Mouse (Mus musculus) liver, embryonic 15.5 days (tissue): ENCODE measurements around the gene Fgfr4. TPM values are rescaled to one million over a fixed set of nuclear protein-coding genes. Genes with fewer than 3 reads are reported as not detected.
"Not testable (repeated sequence)": the region's sequence is repeated elsewhere in the genome, so short reads cannot be mapped to it uniquely, and the experiment has no call there.

Experiments used
- ATAC-seq: fragments of 200-750 bp; cut with Nextera tagmentation; 2 replicates; pipeline ENCODE4 v1.8.0; 2017; ENCODE audit warnings: moderate number of reproducible peaks, mild to moderate bottlenecking, moderate library complexity; ENCODE audit not compliant: insufficient read depth
- H3K27ac ChIP-seq: fragments of 300-500 bp; sonication (generic); replicated peaks from 2 replicates; pipeline ENCODE4 v1.5.1; 2015; ENCODE audit warnings: mild to moderate bottlenecking, inconsistent platforms
- H3K27me3 ChIP-seq: fragments of 300-500 bp; sonication (generic); 2 replicates; pipeline ENCODE4 v1.6.1; 2015; ENCODE audit warnings: mild to moderate bottlenecking, inconsistent platforms
- H3K36me3 ChIP-seq: fragments of 300-500 bp; sonication (generic); replicated peaks from 2 replicates; pipeline ENCODE4 v1.6.1; 2015; ENCODE audit warnings: moderate library complexity, mild to moderate bottlenecking, inconsistent platforms
- H3K4me1 ChIP-seq: fragments of 300-500 bp; sonication (generic); replicated peaks from 2 replicates; pipeline ENCODE4 v1.6.1; 2015; ENCODE audit warnings: inconsistent platforms
- H3K4me2 ChIP-seq: fragments of 300-500 bp; sonication (generic); 2 replicates; pipeline ENCODE4 v1.6.1; 2015; ENCODE audit warnings: moderate library complexity, mild to moderate bottlenecking, inconsistent platforms
- H3K4me3 ChIP-seq: fragments of 300-500 bp; sonication (generic); replicated peaks from 2 replicates; pipeline ENCODE4 v1.5.1; 2015; ENCODE audit warnings: mild to moderate bottlenecking, inconsistent platforms
- H3K9ac ChIP-seq: fragments of 300-500 bp; sonication (generic); 2 replicates; pipeline ENCODE4 v1.6.1; 2015; ENCODE audit warnings: moderate library complexity, mild to moderate bottlenecking, inconsistent platforms
- H3K9me3 ChIP-seq: fragments of 300-500 bp; sonication (generic); replicated peaks from 2 replicates; pipeline ENCODE4 v1.6.1; 2016; ENCODE audit warnings: inconsistent platforms
- WGBS: fragments of 180-500 bp; shearing (Covaris S2); methylation state at CpG from one replicate; pipeline ENCODE4 v1.1.7; 2015; ENCODE audit warnings: mixed read lengths; ENCODE audit not compliant: insufficient replicate concordance; 5-methylcytosine and 5-hydroxymethylcytosine counted together
- polyA plus RNA-seq: library from polyadenylated mRNA; unstranded; fragments of >200 nt; fragmentation: Nextera tagmentation; extraction: Ambion mirVana; gene quantifications from 2 replicates; pipeline ENCODE4 v1.2.1, GENCODE M21; 2015

Fgfr4 gene
- polyA plus RNA-seq, 1 experiment from 2014 or later = 5.8 TPM

DNA sequence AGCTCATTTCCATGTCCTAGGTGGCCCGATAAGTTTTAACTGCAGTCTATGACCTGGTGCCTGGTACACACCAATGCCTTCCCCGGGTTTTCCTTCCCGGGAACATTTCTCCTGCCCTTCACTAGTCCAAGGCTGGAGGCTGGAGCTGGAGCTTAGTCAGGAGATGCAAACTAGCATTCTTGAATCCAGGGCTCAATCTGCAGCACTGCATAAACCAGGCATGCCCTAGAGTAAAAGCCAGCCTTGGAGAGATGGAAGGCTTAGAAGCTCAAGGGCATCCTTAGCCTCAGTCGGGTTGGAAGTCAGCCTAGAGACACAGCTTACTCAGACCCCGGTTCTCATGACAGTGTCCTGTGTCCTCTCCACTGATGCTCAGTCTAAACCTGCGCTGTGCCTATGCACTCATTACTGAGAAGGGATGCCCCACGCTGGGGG lies 19.9 kb downstream of the Fgfr4 start:
- WGBS = 40% methylated on average over 7 of the region's 7 CpGs
- Histone ChIP-seq H3K9me3 (no peaks in the 10 kb centered on the region), H3K27me3 (peaks cover 6% of the 10 kb centered on the region; the same call in 1 of the 2 replicates), H3K27ac (no peak overlapping the region), H3K4me2 (peak overlapping the region; percentile 39), H3K4me1 (peaks cover 9% of the 10 kb centered on the region; the same call in 1 of the 2 replicates), H3K9ac (no peak overlapping the region), H3K4me3 (no peak overlapping the region), H3K36me3 (no peaks in the 10 kb centered on the region)
- no peak for ATAC-seq

DNA sequence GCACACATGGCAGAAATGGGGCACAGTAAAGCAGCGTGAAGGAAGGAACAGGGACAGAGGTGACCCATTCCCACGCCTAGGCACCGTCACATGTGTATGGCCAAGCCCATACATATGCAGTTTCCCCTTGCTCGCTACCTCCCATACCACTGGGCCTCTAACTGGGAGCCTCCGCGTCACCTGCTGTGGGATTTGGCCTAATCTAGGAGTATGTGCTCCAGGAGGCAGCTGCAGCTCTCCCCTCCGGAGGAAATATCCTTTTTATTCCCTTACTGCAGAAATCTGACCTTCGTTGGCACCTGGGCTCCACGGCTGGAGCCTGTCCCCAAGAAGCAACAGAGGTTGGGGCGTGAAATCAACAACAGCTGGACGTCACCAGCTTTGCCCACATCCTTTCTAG lies 21.9 kb downstream of the Fgfr4 start:
- H3K9ac ChIP-seq = no peak overlapping the region
- WGBS = 67% methylated on average over 11 of the region's 11 CpGs

DNA sequence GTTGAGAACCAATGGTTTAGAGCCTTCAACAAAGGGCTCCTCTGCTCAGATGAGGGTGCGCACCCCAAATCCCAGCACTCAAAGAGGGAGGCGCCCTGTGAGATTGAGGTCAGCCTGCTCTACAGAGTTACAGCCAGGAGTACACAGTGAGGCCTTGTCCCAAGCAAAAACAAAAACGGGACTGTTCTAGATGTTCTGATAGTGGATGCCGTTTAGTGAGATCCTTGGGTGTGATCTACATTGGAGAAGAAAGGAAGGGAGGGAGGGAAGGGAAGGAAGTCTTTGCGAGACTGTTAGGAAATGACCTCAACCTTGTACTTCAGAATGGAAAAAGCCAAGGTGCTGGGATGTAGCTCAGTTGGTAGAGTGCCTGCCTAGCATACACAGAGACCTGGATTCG lies 23.8 kb downstream of the Fgfr4 start:
- Histone ChIP-seq H3K9ac (no peak overlapping the region), H3K4me2 (no peak overlapping the region), H3K27me3 (peaks cover 5% of the 10 kb centered on the region; the same call in 1 of the 2 replicates), H3K4me3 (no peak overlapping the region), H3K36me3 (no peaks in the 10 kb centered on the region), H3K27ac (no peak overlapping the region), H3K9me3 (no peaks in the 10 kb centered on the region), H3K4me1 (peaks cover 14% of the 10 kb centered on the region)
- WGBS = 52% methylated on average over 6 of the region's 6 CpGs
- no peak for ATAC-seq

More for the DNA sequence above, 21.9 kb downstream of the Fgfr4 start:
- H3K4me3 ChIP-seq = no peak overlapping the region
- H3K4me2 ChIP-seq = no peak overlapping the region
- no peaks in the 10 kb centered on the region for H3K9me3 ChIP-seq
- no peaks in the 10 kb centered on the region for H3K36me3 ChIP-seq
- peaks cover 9% of the 10 kb centered on the region for H3K4me1 ChIP-seq
- no peak for ATAC-seq
- no peak overlapping the region for H3K27ac ChIP-seq
- peaks cover 6% of the 10 kb centered on the region; the same call in 1 of the 2 replicates for H3K27me3 ChIP-seq

DNA sequence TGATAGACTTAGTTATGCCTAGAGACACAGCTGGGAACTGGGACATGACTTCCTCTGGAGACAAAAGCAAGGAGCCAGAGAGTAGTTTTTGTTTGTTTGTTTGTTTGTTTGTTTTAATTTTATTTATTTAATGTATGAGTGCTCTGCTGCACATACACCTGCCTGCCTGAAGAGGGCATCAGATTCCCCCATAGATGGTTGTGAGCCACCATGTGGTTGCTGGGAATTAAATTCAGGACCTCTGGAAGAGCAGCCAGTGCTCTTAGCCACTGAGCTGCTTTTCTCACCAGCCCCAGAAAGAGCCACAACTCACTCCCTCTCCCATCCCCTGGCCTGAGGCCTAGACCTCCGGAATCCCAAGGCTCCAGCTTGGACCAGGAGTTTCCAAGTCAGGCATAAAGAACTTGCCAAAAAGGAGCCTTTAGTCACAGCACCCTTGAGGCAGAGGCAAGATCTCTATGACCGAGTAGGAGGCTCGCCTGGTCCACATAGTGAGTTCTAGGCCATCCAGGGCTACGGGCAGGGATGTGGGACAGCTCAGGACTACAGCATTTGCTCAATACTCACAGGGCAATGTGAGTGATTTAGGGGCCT lies 25.6 kb downstream of the Fgfr4 start:
- H3K27ac ChIP-seq = no peak overlapping the region
- H3K9ac ChIP-seq = no peak overlapping the region
- peaks cover 19% of the 10 kb centered on the region for H3K4me1 ChIP-seq
- WGBS = 60% methylated on average over 4 of the region's 4 CpGs
- no peaks in the 10 kb centered on the region for H3K9me3 ChIP-seq
- H3K4me3 ChIP-seq = no peak overlapping the region
- H3K27me3 ChIP-seq = no peaks in the 10 kb centered on the region
- no peak overlapping the region for H3K4me2 ChIP-seq
- no peak for ATAC-seq
- H3K36me3 ChIP-seq = no peaks in the 10 kb centered on the region

DNA sequence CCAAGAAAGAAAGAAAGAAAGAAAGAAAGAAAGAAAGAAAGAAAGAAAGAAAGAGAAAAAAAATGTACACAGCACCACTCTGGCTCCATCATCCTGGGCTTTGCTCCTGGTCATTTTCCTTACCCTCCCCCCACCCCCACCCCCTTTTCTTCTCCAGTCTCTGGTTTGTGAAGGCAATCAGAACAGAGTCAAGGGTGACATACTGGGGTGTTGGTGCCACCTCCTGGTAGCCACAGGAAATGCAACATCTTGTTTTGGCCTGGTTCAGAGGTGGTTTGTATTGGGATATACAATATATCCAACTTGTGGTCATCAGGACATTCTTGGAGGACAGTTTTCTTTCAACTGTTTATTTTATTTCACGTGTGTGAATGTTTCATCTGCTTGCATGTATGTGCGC lies 26.1 kb downstream of the Fgfr4 start:
- Histone ChIP-seq H3K27me3 (no peaks in the 10 kb centered on the region), H3K4me1 (peaks cover 23% of the 10 kb centered on the region), H3K4me3 (no peak overlapping the region), H3K9me3 (no peaks in the 10 kb centered on the region), H3K4me2 (no peak overlapping the region), H3K9ac (no peak overlapping the region), H3K36me3 (no peaks in the 10 kb centered on the region), H3K27ac (no peak overlapping the region)
- no peak for ATAC-seq
- WGBS = 41% methylated on average over 2 of the region's 2 CpGs

DNA sequence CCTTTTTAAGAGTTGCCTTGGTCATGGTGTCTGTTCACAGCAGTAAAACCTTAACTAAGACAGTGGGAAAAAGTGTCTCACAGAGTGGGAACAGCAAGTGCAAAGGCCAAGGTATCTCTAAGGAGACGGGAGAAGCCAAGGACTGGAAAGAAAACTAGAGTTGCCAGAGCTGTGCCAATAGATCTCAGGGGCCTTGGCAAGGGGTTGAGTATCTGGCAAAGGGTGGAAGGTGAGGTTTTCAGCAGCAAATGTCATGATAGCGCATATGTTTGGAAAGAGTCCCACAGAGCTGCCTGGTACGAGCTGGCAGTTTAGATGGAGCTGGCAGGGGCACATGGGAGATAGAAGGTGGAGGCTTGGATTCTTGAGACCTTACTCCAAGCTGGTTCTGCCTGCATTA lies 27.2 kb downstream of the Fgfr4 start:
- H3K36me3 ChIP-seq = no peaks in the 10 kb centered on the region
- no peaks in the 10 kb centered on the region for H3K9me3 ChIP-seq
- no peaks in the 10 kb centered on the region for H3K27me3 ChIP-seq
- peaks cover 24% of the 10 kb centered on the region for H3K4me1 ChIP-seq
- no peak overlapping the region for H3K4me2 ChIP-seq
- 68% methylated on average over 3 of the region's 3 CpGs for WGBS
- no peak for ATAC-seq
- H3K27ac ChIP-seq = no peak overlapping the region
- no peak overlapping the region for H3K9ac ChIP-seq
- H3K4me3 ChIP-seq = no peak overlapping the region

DNA sequence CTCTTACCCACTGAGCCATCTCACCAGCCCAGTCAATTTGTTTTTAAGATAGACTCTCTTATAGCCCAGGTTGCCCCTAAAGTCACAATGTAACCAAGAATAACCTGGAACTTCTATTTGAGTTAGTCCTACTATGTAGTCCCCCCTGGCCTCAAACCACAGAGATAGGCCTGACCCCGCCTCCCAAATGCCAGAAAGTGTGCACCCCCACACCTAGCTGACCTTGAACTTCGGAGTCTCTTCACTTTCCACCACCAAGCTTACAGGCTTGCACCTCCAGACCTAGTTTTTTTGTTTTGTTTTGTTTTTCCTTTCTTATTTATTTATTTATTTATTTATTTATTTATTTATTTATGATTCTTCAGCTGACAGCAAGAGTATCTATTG lies 29.3 kb downstream of the Fgfr4 start:
- WGBS = 39% methylated on average over 2 of the region's 2 CpGs
- Histone ChIP-seq H3K9me3 (no peaks in the 10 kb centered on the region), H3K4me1 (peaks cover 24% of the 10 kb centered on the region), H3K4me3 (peak overlapping the region; percentile 54), H3K4me2 (peak overlapping the region; percentile 68), H3K36me3 (no peaks in the 10 kb centered on the region), H3K27me3 (no peaks in the 10 kb centered on the region), H3K27ac (peak overlapping the region; percentile 83), H3K9ac (no peak overlapping the region)
- ATAC-seq = no peak

DNA sequence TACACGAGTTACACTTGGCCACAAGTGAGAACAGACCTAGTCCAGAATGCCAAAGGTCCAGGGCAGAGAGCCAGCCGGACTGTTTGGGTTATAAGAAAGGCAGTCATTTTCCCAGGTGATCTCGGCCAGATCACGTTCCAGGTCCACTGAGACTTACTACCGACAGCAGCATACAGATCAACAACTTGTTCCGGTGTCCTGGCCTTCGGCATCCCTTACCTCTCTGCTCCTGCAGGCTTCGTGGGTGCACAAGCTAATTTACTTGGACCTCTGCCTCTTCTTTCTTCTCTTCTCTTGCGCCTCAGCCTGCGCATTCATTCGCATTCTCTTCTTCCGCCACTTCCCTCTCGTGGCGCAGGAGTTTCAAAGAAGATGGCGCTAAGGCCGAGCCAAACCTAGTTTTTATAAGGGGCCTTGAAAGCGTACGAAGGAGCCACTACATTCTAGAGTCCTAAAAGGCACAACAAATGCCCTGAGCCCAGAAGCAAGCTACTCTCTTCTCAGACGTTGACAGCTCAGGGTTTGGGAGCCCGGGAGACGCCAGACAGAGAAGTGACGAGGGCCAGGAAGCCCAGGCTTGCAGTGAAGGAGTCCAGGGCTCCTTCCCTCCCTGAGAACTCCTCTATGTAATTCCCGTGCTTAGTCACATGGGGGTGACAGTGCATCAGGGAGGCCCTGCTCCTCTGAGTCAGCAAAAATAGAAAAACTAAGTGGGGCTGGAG lies 29.9 kb downstream of the Fgfr4 start:
- Histone ChIP-seq H3K27ac (peak overlapping the region; percentile 83), H3K9me3 (no peaks in the 10 kb centered on the region), H3K4me1 (peaks cover 24% of the 10 kb centered on the region), H3K4me2 (peak overlapping the region; percentile 68), H3K9ac (peak overlapping the region; percentile 59), H3K36me3 (no peaks in the 10 kb centered on the region), H3K4me3 (peak overlapping the region; percentile 54), H3K27me3 (no peaks in the 10 kb centered on the region)
- ATAC-seq = peak; percentile 86
- 7% methylated on average over 23 of the region's 23 CpGs for WGBS

DNA sequence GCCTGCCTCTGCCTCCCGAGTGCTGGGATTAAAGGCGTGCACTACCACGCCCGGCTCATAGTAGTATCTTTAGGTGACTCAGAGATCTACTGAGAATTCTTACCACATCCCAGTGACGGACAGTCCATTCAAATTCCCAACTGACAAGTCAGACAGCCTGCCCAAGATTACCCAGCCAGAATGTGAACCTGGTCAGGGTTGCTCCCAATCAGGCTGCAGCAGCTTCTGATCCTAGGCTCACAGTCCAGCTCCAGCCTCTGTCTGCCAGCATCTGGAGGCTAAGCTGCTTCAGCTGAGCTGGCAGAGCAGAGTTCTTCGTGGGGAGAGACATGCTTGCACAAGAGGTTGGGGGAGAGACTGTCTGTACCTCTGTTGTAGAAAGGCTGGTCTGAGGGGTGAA lies 30.9 kb downstream of the Fgfr4 start:
- no peaks in the 10 kb centered on the region for H3K9me3 ChIP-seq
- H3K4me3 ChIP-seq = no peak overlapping the region
- no peak for ATAC-seq
- no peaks in the 10 kb centered on the region for H3K27me3 ChIP-seq
- H3K4me1 ChIP-seq = peaks cover 24% of the 10 kb centered on the region
- no peaks in the 10 kb centered on the region for H3K36me3 ChIP-seq
- 64% methylated on average over 6 of the region's 6 CpGs for WGBS
- H3K4me2 ChIP-seq = no peak overlapping the region
- H3K27ac ChIP-seq = 0 out of 2 replicates have a peak overlapping the region, but pooled peaks have one; percentile 45
- H3K9ac ChIP-seq = no peak overlapping the region

DNA sequence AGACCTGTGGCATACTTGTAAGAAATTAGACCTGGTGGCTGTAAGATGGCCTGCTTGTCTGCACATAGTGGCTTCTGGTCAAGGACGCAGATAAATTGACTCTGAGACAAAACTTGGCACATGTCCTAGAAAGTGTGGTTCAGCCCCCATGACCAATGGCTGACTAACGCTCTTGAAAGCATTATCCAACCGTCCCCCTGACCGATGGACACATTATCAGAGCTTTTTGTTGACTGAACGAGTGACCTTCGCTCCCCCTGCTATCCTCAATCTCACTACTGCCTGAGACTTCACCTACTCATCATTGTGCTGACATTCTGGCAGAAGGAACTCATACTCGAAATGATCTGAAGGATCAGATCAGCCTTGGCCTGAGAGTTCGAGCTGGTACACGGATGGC lies 34.6 kb downstream of the Fgfr4 start:
- not testable (repeated sequence) for H3K9me3 ChIP-seq, H3K36me3 ChIP-seq, H3K9ac ChIP-seq, ATAC-seq, H3K27ac ChIP-seq, H3K4me2 ChIP-seq, H3K4me3 ChIP-seq, H3K27me3 ChIP-seq
- peaks cover 42% of the 10 kb centered on the region for H3K4me1 ChIP-seq
- 56% methylated on average over 5 of the region's 9 CpGs for WGBS

DNA sequence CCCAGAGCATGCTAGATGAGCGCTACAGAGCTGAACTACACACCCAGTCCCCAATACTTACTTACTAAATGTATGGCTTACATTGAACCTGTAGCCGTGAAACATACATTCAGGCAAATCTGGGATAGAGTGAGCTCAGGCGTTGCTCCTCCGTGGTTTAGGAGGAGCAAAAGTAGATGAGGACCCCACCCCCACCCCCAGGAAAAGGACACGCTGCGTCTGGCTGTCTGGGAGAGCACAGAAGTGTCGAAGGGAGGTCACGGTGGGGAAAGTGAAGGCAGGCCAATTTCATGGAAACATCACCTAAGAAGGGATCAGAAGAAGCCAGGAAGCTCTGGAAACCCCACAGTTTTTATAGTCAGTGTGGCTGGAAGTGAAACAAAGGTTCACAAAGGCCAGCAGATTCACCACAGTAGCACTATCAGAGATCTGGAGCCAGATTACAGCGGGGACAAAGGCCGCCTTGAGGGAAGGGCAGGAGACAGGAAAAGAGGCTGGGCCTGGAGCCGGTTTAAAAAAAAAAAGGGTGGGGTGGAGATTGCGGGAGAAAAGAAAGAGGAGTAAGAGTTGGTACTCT lies 37.2 kb downstream of the Fgfr4 start:
- ATAC-seq = peak; percentile 41
- Histone ChIP-seq H3K36me3 (no peaks in the 10 kb centered on the region), H3K9ac (peak overlapping the region; percentile 61), H3K4me1 (peaks cover 28% of the 10 kb centered on the region), H3K27me3 (no peaks in the 10 kb centered on the region), H3K27ac (peak overlapping the region; percentile 80), H3K9me3 (no peaks in the 10 kb centered on the region), H3K4me2 (peak overlapping the region; percentile 94), H3K4me3 (peak overlapping the region; percentile 64)
- 7% methylated on average over 12 of the region's 12 CpGs for WGBS
